Mouse (Mus musculus): Measurements from ENCODE around the gene 4933427D14Rik. TPM values are rescaled to one million over a fixed set of nuclear protein-coding genes. Genes with fewer than 3 reads are reported as not detected.
A peak's percentile ranks its signal among the peaks of the same experiment; 100 is the strongest.

4933427D14Rik gene
- polyA plus RNA-seq, 1 experiment from 2014 or later: 25.7 TPM

DNA sequence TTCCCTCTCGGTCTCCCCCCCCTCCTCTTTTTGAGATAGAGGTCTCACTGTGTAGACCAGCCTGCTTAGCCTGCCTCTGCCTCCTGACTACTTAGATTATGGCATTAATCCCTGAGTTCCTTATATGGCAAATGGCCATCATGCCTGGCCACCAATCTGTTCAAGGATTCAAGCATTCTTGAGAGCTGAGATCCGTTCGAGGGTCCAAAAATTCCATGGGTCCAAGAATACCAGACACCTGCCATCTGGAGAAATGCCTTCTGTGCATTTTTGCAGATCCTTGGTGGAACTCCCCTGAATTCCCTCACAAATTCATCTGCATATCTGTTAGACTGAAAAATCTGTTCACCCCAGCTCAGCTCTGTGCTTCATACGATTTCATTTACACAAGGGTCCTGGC is 16.2 kb upstream of the 4933427D14Rik start:
- WGBS: 81% methylated on average over 4 of the region's 4 CpGs

DNA sequence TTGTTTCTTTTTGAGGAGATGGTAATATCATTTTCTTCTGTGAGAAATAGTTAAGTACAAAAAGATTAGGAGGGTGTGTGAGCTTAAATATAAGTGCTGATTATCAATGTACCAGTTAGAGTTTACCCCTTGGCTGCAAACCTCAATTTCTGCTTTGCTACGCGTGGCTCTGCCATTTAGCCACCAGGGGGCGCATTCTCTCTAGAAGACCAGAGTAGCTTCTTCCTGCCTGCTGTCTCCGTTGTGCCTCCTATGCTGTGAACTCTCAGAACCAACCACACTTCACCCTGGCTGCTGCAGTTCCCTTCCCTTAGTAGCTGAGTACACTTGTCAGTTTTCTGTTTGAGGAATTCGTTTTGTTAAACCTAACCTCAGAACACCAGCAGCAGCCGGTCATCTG is 14.0 kb upstream of the 4933427D14Rik start:
- no peak for ATAC-seq (ENCODE audit: low FRiP score)
- H3K36me3 ChIP-seq (replicated peaks): no peaks in the 10 kb centered on the region

More for the DNA sequence above, 16.2 kb upstream of the 4933427D14Rik start:
- Histone ChIP-seq H3K4me3 (replicated peaks) (no peak overlapping the region), H3K36me3 (replicated peaks) (no peaks in the 10 kb centered on the region), H3K9me3 (no peaks in the 10 kb centered on the region), H3K27me3 (peaks cover 3% of the 10 kb centered on the region; the same call in 1 of the 2 replicates), H3K27ac (no peak overlapping the region), H3K9ac (no peak overlapping the region), H3K4me2 (no peak overlapping the region), H3K4me1 (peaks cover 12% of the 10 kb centered on the region)
- ATAC-seq (ENCODE audit: low FRiP score): no peak

DNA sequence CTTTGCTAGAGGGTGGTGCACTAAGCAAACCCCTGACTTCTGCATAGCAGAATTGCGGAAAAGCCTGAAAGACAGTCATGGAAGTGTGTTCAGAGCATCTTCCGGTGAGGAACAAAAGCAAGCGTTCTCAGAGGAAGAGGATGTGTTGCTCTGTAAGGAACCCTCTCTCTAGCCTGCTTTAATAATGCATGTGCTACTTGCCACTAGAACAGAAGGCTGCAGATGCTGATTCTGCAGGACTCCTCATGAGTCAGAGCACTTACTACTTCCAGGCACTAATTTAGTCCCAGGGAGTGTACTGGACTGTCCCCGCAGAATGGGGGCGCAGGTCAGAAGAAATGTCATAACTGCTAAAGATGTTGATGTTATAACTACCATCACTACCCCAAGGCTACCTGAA is 9.9 kb upstream of the 4933427D14Rik start:
- 86% methylated on average over 5 of the region's 5 CpGs for WGBS
- Histone ChIP-seq H3K9me3 (no peaks in the 10 kb centered on the region), H3K4me3 (replicated peaks) (no peak overlapping the region), H3K4me2 (0 out of 2 replicates have a peak overlapping the region, but pooled peaks have one; percentile 4), H3K4me1 (peaks cover 22% of the 10 kb centered on the region), H3K27ac (no peak overlapping the region), H3K9ac (no peak overlapping the region), H3K36me3 (replicated peaks) (peaks cover 6% of the 10 kb centered on the region; the same call in 1 of the 2 replicates), H3K27me3 (no peaks in the 10 kb centered on the region)
- ATAC-seq (ENCODE audit: low FRiP score): no peak

More for the DNA sequence above, 14.0 kb upstream of the 4933427D14Rik start:
- H3K4me1 ChIP-seq: peaks cover 14% of the 10 kb centered on the region
- H3K27ac ChIP-seq: no peak overlapping the region
- H3K27me3 ChIP-seq: no peaks in the 10 kb centered on the region
- no peaks in the 10 kb centered on the region for H3K9me3 ChIP-seq
- H3K4me3 ChIP-seq (replicated peaks): no peak overlapping the region
- WGBS: 15% methylated on average over 6 of the region's 6 CpGs
- no peak overlapping the region for H3K4me2 ChIP-seq
- H3K9ac ChIP-seq: no peak overlapping the region

DNA sequence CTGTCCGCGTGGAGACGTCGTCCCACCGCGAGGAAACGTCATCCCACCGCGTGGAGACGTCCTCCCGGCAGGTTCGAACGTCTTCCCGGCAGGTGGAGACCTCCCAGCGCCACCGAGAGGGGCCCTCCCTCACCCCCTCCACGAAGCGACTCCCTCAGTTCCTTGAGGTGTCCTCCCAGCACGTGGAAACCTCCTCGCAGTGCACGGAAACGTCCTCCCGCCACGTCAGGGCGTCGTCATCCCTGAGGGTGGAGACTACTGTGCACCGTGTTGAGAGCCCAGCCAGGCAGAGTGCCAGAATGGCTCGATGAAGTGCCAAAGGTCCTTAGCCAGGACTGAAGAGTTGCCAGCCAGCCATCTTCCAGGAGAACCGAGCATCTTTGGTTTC is 8.1 kb upstream of the 4933427D14Rik start, which contains the start of gene Med31:
Med31 (minus strand) TSS at position 183 of the 388 bp plus-strand sequence.
- peaks cover 22% of the 10 kb centered on the region for H3K36me3 ChIP-seq (replicated peaks)

DNA sequence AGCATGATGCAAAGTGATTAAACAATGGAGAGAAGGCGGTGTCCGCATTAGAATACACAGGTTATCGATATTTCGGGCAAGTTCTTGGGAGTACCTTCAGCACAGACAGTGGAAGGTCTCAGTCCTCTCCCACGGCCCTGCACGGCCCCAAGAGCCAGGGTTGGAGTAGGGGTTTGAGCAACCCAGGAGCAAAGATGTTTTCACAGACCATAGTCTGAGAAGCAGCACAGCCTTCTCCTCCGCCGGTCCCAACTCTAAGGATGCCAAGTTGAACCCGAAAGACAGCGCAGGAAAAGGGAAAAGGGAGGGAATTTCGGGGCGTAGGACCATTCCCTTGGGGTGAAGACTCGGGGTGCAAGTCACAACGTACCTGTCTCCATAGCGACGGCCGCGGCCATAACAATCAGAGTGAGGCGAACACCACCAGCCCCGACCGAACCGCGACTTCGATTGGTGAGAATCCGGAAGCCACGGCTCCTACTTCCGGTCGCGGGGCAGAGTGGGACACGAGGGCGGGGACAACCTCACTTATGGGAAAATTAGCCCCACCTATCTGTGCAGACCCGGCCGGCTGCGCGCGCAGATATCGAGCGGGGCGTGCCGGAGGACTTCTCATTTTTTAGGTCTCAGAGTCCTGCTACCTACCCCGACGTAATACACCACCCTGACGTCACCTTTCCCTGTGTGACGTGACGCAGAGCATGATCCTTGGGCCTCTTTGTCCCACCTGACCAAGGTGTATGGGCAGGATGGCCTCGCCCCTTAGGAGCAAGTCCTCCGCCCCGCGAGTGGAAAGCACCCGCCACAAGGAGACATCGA is 7.5 kb upstream of the 4933427D14Rik start:
- Histone ChIP-seq H3K4me2 (peak overlapping the region; percentile 95), H3K4me3 (replicated peaks) (peak overlapping the region; percentile 83), H3K27me3 (no peaks in the 10 kb centered on the region), H3K9ac (peak overlapping the region; percentile 77), H3K9me3 (no peaks in the 10 kb centered on the region), H3K36me3 (replicated peaks) (peaks cover 28% of the 10 kb centered on the region), H3K4me1 (peaks cover 22% of the 10 kb centered on the region), H3K27ac (peak overlapping the region; percentile 59; the same call in 1 of the 2 replicates)
- under 1% methylated on average over 51 of the region's 51 CpGs for WGBS
- ATAC-seq (ENCODE audit: low FRiP score): peak; percentile 97

More for the DNA sequence above, 8.1 kb upstream of the 4933427D14Rik start, which contains the start of gene Med31:
- ATAC-seq (ENCODE audit: low FRiP score): peak; percentile 70
- peak within 1 kb of the TSS; percentile 59; the same call in 1 of the 2 replicates for H3K27ac ChIP-seq
- 4% methylated on average over 29 of the region's 29 CpGs for WGBS
- peak within 1 kb of the TSS; percentile 83 for H3K4me3 ChIP-seq (replicated peaks)
- H3K27me3 ChIP-seq: no peaks in the 10 kb centered on the region
- peaks cover 22% of the 10 kb centered on the region for H3K4me1 ChIP-seq
- H3K9ac ChIP-seq: peak within 1 kb of the TSS; percentile 77
- H3K9me3 ChIP-seq: no peaks in the 10 kb centered on the region
- peak within 1 kb of the TSS; percentile 95 for H3K4me2 ChIP-seq

DNA sequence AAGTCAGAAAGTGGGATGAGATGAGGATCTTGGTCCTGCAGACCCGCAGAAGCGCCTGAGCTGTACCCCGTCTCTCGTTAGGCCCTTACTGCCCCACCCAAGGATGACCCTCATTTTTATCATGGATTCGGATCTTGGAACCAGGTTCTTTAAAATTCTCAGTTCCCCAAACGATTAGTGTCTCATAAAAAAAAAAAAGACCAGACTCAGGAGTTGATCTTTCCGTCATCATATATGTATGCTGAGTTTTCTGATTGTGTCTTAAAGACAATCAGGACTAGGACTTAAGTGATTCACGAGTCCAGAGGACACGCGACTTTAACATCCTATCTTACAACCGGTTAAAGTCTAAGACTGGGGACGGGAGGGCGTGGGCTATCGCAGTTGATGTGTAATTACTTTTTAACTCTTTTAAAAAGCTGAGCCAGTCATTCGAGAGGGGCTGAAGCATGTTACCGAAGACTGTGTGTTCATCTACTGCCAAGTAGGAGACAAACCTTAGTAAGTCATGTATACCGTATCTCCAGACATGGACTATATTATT is 647 bp upstream of the 4933427D14Rik start:
- 24% methylated on average over 17 of the region's 17 CpGs for WGBS
- peak overlapping the region; percentile 88 for H3K9ac ChIP-seq
- H3K4me2 ChIP-seq: peak overlapping the region; percentile 94
- H3K4me3 ChIP-seq (replicated peaks): peak overlapping the region; percentile 87
- peaks cover 32% of the 10 kb centered on the region for H3K36me3 ChIP-seq (replicated peaks)
- no peak for ATAC-seq (ENCODE audit: low FRiP score)
- peaks cover 41% of the 10 kb centered on the region for H3K4me1 ChIP-seq
- H3K9me3 ChIP-seq: no peaks in the 10 kb centered on the region
- no peaks in the 10 kb centered on the region for H3K27me3 ChIP-seq
- peak overlapping the region; percentile 27; the same call in 1 of the 2 replicates for H3K27ac ChIP-seq

DNA sequence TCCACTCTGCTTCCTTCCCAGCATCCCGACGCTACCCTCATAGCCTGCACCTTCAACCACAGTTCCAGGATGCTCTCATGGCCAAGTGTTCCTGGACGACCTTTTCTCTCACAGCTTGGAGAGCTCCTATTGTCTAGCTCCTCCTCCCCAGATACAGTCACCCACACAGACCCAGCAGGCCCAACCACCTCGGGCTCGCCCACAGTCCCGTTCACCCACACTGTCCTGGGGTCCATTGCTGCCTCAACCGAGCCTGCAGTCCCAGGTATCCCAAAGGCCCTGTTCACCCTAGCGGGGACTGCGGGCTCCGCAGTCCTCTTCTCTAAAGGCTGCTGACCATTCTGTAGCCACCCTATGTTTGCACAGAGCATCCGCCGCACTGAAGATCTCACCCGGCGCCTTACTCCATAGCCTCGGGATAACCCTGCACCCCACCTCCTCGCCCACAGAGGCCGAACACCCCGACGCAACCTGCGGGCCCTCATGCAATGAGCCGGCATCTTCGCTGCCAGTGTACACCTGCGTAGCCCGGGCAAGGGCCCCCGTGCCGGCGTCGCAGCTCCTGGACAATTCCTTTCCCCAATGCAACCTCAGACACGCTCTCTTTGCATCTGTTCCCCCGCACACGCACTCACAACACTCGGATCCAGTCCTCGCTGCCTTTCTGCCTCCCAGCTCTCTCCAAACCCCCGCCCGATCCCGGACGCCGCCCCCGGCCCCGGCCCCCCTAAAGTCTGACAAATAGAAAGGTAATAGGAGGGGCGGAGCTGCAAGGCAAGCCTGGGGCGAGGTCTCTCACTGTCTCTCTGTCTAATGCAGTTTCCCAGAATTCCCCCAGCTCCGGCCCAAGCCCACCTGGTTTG is 687 bp downstream of the 4933427D14Rik start, which contains the start of gene Gm43951:
Gm43951 (minus strand) TSS at position 500 of the 863 bp plus-strand sequence.
- ATAC-seq (ENCODE audit: low FRiP score): peak; percentile 50
- WGBS: 1% methylated on average over 43 of the region's 43 CpGs
- peak within 1 kb of the TSS; percentile 94 for H3K4me2 ChIP-seq
- peak within 1 kb of the TSS; percentile 88 for H3K9ac ChIP-seq
- no peaks in the 10 kb centered on the region for H3K9me3 ChIP-seq
- H3K4me1 ChIP-seq: peaks cover 42% of the 10 kb centered on the region
- H3K27ac ChIP-seq: peak within 1 kb of the TSS; percentile 71
- peaks cover 24% of the 10 kb centered on the region for H3K36me3 ChIP-seq (replicated peaks)
- no peaks in the 10 kb centered on the region for H3K27me3 ChIP-seq
- peak within 1 kb of the TSS; percentile 87 for H3K4me3 ChIP-seq (replicated peaks)

DNA sequence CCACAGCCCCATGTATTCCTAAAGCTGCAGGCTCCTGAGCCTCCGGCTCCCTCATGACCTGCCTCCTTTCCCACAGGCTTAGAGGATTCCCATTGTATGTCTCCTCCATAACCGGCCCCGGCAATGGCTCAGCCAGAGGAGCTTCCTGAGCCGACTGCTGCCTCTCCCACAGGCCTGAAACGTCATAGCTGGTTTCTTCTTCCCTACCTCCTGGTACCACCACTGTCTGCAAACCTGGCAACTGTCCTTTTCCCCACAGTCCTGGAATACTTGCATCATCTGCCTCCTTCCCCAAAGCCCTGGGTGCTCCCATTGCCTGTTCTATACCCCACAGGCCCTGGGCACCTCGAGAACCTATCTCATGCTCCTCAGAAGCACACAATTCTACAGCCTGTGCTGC is 2.0 kb downstream of the 4933427D14Rik start:
- ATAC-seq (ENCODE audit: low FRiP score): no peak
- Histone ChIP-seq H3K4me1 (peaks cover 42% of the 10 kb centered on the region), H3K36me3 (replicated peaks) (peaks cover 19% of the 10 kb centered on the region), H3K27me3 (no peaks in the 10 kb centered on the region), H3K9me3 (no peaks in the 10 kb centered on the region), H3K9ac (peak overlapping the region; percentile 88; the same call in 1 of the 2 replicates), H3K4me2 (no peak overlapping the region), H3K27ac (no peak overlapping the region), H3K4me3 (replicated peaks) (peak overlapping the region; percentile 87; the same call in 1 of the 2 replicates)
- 90% methylated on average over 6 of the region's 6 CpGs for WGBS

DNA sequence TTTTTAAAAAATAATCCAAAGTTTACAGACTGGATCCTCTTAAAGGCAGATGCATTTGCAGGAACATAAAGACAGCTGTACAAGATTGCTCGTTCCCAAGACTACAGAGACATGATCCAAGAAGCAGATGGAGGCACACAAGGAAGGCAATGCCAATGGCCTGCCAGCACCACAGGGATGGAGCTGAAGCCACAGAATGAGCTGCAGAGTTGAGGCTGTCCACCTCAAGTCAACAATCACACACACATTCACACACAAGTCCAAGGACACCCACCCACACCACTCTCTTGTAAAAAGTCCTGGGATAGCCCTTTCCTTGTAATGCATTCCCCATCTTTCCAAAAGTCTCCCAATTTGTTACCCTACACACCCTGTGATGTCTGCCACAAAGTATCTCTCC is 3.8 kb downstream of the 4933427D14Rik start:
- no peak for ATAC-seq (ENCODE audit: low FRiP score)
- peaks cover 17% of the 10 kb centered on the region for H3K36me3 ChIP-seq (replicated peaks)
- no peaks in the 10 kb centered on the region for H3K9me3 ChIP-seq
- H3K4me3 ChIP-seq (replicated peaks): no peak overlapping the region
- no peak overlapping the region for H3K27ac ChIP-seq
- H3K4me2 ChIP-seq: no peak overlapping the region
- H3K4me1 ChIP-seq: peaks cover 42% of the 10 kb centered on the region
- H3K27me3 ChIP-seq: no peaks in the 10 kb centered on the region
- 59% methylated on average over 1 of the region's 1 CpGs for WGBS
- H3K9ac ChIP-seq: no peak overlapping the region

DNA sequence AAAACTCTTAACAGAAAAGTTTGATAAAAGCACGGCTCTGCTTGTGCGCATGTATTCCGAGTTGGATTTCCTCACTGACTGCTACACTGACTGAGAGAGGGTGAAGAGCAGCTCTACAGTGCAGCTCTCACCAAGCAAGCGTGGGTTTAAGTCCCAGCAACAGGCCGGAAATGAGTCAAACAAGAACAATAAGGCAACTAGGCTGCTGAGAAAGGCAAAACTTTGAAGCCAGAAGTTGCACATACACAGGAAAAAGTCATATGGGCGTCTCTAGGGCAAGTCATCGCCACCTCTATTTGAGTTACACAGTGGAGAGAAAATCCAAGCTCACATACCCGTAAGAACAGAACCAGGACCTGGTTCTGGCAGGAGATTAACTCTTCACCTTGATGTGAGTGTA is 10.8 kb downstream of the 4933427D14Rik start:
- Histone ChIP-seq H3K9me3 (no peaks in the 10 kb centered on the region), H3K36me3 (replicated peaks) (peaks cover 49% of the 10 kb centered on the region), H3K4me3 (replicated peaks) (no peak overlapping the region), H3K4me2 (no peak overlapping the region), H3K9ac (no peak overlapping the region), H3K27ac (no peak overlapping the region), H3K27me3 (no peaks in the 10 kb centered on the region), H3K4me1 (no peaks in the 10 kb centered on the region)
- ATAC-seq (ENCODE audit: low FRiP score): no peak
- WGBS: 89% methylated on average over 8 of the region's 8 CpGs

DNA sequence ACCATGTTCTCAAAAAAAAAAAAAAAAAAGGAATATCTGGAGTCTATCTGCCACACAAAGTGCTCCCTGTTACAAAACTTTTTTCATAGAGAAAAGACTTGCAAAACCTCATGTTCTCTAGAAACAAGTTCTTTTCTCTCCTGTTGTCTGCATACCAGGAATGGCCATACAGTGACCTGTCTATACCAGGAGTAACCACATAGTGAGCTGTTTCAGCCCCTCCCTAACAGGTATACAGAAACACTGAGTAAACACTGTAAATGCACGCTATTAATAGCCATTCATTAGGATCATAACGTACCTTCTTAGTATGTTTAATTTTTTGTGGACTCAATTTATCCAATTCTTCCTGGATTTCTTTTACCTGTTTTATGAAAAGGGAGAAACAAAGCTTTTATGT is 13.0 kb downstream of the 4933427D14Rik start:
- Histone ChIP-seq H3K9ac (no peak overlapping the region), H3K4me3 (replicated peaks) (no peak overlapping the region), H3K9me3 (no peaks in the 10 kb centered on the region), H3K27me3 (no peaks in the 10 kb centered on the region), H3K36me3 (replicated peaks) (peaks cover 61% of the 10 kb centered on the region), H3K4me1 (no peaks in the 10 kb centered on the region), H3K4me2 (no peak overlapping the region), H3K27ac (no peak overlapping the region)
- 94% methylated on average over 2 of the region's 2 CpGs for WGBS
- no peak for ATAC-seq (ENCODE audit: low FRiP score)

DNA sequence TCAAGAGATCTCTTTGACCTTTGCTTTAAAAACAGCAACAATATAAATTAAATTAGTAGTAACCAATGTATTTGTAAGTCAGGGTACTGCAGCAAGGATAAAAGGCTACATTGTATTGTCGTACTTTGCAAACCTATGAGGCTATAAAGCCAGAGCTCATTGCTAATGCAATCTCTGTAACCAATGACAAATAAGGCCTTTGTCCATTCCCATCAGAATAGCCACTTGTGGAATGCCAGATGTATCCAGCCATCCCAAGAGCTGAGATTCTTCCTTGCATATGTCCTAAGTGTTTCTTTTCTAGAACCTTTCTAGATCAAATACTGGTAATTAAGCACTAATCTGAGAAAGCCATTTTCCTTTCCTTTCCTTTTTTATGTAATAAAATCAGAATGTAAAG is 16.4 kb downstream of the 4933427D14Rik start:
- WGBS: 82% methylated on average over 1 of the region's 1 CpGs
- no peaks in the 10 kb centered on the region for H3K9me3 ChIP-seq
- peaks cover 60% of the 10 kb centered on the region for H3K36me3 ChIP-seq (replicated peaks)

More for the DNA sequence above, 16.4 kb downstream of the 4933427D14Rik start:
- Histone ChIP-seq H3K9ac (no peak overlapping the region), H3K4me2 (no peak overlapping the region), H3K27ac (no peak overlapping the region), H3K27me3 (no peaks in the 10 kb centered on the region), H3K4me1 (no peaks in the 10 kb centered on the region), H3K4me3 (replicated peaks) (no peak overlapping the region)
- ATAC-seq (ENCODE audit: low FRiP score): no peak

Measured in forebrain, embryonic 12.5 days (tissue).